Mouse (Mus musculus) hindbrain, embryonic 10.5 days (tissue): ENCODE measurements at regions not wholly inside any gene's neighbourhood (a gene's known extent, or its start where the extent isn't known, plus 50 kb on each side); places are given as distances from the start of the nearest gene placed in this dataset.

ENCODE experiments used
- DNase-seq: peaks from one replicate; pipeline ENCODE4 v3.0.0-alpha.2; 2017; ENCODE audit warnings: low spot score
- H3K27ac ChIP-seq: fragments of 300-500 bp; sonication (generic); 2 replicates; pipeline ENCODE4 v1.5.1; 2016; ENCODE audit warnings: mild to moderate bottlenecking, moderate library complexity
- H3K27me3 ChIP-seq: fragments of 300-500 bp; sonication (generic); 2 replicates; pipeline ENCODE4 v1.6.1; 2016; ENCODE audit warnings: mild to moderate bottlenecking; ENCODE audit not compliant: poor library complexity, insufficient read depth, severe bottlenecking
- H3K36me3 ChIP-seq: fragments of 300-500 bp; sonication (generic); 2 replicates; pipeline ENCODE4 v1.6.1; 2016; ENCODE audit warnings: mild to moderate bottlenecking, moderate library complexity
- H3K4me1 ChIP-seq: fragments of 300-500 bp; sonication (generic); replicated peaks from 2 replicates; pipeline ENCODE4 v1.6.1; 2016; ENCODE audit warnings: mild to moderate bottlenecking
- H3K4me3 ChIP-seq: fragments of 300-500 bp; sonication (generic); 2 replicates; pipeline ENCODE4 v1.5.1; 2016; ENCODE audit warnings: mild to moderate bottlenecking, moderate library complexity
- H3K9me3 ChIP-seq: fragments of 300-500 bp; sonication (generic); 2 replicates; pipeline ENCODE4 v1.6.1; 2016; ENCODE audit warnings: mild to moderate bottlenecking, moderate library complexity
- WGBS: fragments of 180-500 bp; shearing (Covaris S2); methylation state at CpG from one replicate; pipeline ENCODE4 v1.1.7; 2016; 5-methylcytosine and 5-hydroxymethylcytosine counted together

- 77% methylated on average over 4 of the region's 4 CpGs for WGBS
- Histone ChIP-seq H3K36me3 (no peaks in the 10 kb centered on the region), H3K27ac (no peak overlapping the region), H3K4me1 (no peaks in the 10 kb centered on the region), H3K4me3 (no peak overlapping the region), H3K9me3 (peaks cover 21% of the 10 kb centered on the region; the same call in 1 of the 2 replicates), H3K27me3 (no peaks in the 10 kb centered on the region)
- no peak for DNase-seq
Observed at GRCm38 (mm10) chr3:4744003-4744402, 1006.6 kb upstream of the Gm8797 start.

- Histone ChIP-seq H3K36me3 (no peaks in the 10 kb centered on the region), H3K9me3 (peaks cover 21% of the 10 kb centered on the region; the same call in 1 of the 2 replicates), H3K27me3 (no peaks in the 10 kb centered on the region), H3K27ac (no peak overlapping the region), H3K4me1 (no peaks in the 10 kb centered on the region), H3K4me3 (no peak overlapping the region)
- 83% methylated on average over 6 of the region's 6 CpGs for WGBS
- no peak for DNase-seq
Observed at GRCm38 (mm10) chr3:4744611-4745010, 1006.0 kb upstream of the Gm8797 start.

- WGBS, result 95% methylated on average over 2 of the region's 2 CpGs
- no peak overlapping the region for H3K4me3 ChIP-seq
- no peaks in the 10 kb centered on the region for H3K4me1 ChIP-seq
- DNase-seq, result no peak
- peaks cover 7% of the 10 kb centered on the region; the same call in 1 of the 2 replicates for H3K9me3 ChIP-seq
- H3K27me3 ChIP-seq, result no peaks in the 10 kb centered on the region
- no peak overlapping the region for H3K27ac ChIP-seq
- no peaks in the 10 kb centered on the region for H3K36me3 ChIP-seq
Observed at GRCm38 (mm10) chr3:4756099-4756498, 994.5 kb upstream of the Gm8797 start.

- no peaks in the 10 kb centered on the region for H3K27me3 ChIP-seq
- no peaks in the 10 kb centered on the region for H3K4me1 ChIP-seq
- H3K27ac ChIP-seq, result no peak overlapping the region
- no peak for DNase-seq
- H3K9me3 ChIP-seq, result peaks cover 12% of the 10 kb centered on the region; the same call in 1 of the 2 replicates
- no peaks in the 10 kb centered on the region for H3K36me3 ChIP-seq
- H3K4me3 ChIP-seq, result no peak overlapping the region
- 90% methylated on average over 1 of the region's 1 CpGs for WGBS
Observed at GRCm38 (mm10) chr3:4757113-4757512, 993.5 kb upstream of the Gm8797 start.

- 90% methylated on average over 2 of the region's 2 CpGs for WGBS
- H3K27me3 ChIP-seq, result no peaks in the 10 kb centered on the region
- no peaks in the 10 kb centered on the region for H3K36me3 ChIP-seq
- H3K27ac ChIP-seq, result no peak overlapping the region
- H3K4me3 ChIP-seq, result no peak overlapping the region
- no peaks in the 10 kb centered on the region for H3K4me1 ChIP-seq
- DNase-seq, result no peak
- peaks cover 18% of the 10 kb centered on the region for H3K9me3 ChIP-seq
Observed at GRCm38 (mm10) chr3:4763076-4763475, 987.5 kb upstream of the Gm8797 start.

GRCm38 (mm10) chr3:4776632-4777031 lies 974.0 kb upstream of the Gm8797 start:
- no peak for DNase-seq
- Histone ChIP-seq H3K27me3 (no peaks in the 10 kb centered on the region), H3K4me1 (no peaks in the 10 kb centered on the region), H3K27ac (no peak overlapping the region), H3K36me3 (no peaks in the 10 kb centered on the region), H3K9me3 (no peaks in the 10 kb centered on the region), H3K4me3 (no peak overlapping the region)

- Histone ChIP-seq H3K4me3 (no peak overlapping the region), H3K9me3 (no peaks in the 10 kb centered on the region), H3K36me3 (no peaks in the 10 kb centered on the region), H3K27ac (no peak overlapping the region), H3K27me3 (no peaks in the 10 kb centered on the region), H3K4me1 (no peaks in the 10 kb centered on the region)
- no peak for DNase-seq
- 77% methylated on average over 1 of the region's 1 CpGs for WGBS
Observed at GRCm38 (mm10) chr3:4785160-4785559, 965.4 kb upstream of the Gm8797 start.

GRCm38 (mm10) chr3:4793141-4793540 lies 957.5 kb upstream of the Gm8797 start:
- Histone ChIP-seq H3K27ac (no peak overlapping the region), H3K9me3 (no peaks in the 10 kb centered on the region), H3K36me3 (no peaks in the 10 kb centered on the region), H3K4me1 (peaks cover 8% of the 10 kb centered on the region), H3K4me3 (no peak overlapping the region), H3K27me3 (no peaks in the 10 kb centered on the region)
- WGBS, result 89% methylated on average over 2 of the region's 2 CpGs
- no peak for DNase-seq

- 55% methylated on average over 6 of the region's 6 CpGs for WGBS
- peaks cover 8% of the 10 kb centered on the region for H3K4me1 ChIP-seq
- no peak overlapping the region for H3K4me3 ChIP-seq
- H3K27ac ChIP-seq, result no peak overlapping the region; the same call in 1 of the 2 replicates
- H3K27me3 ChIP-seq, result no peaks in the 10 kb centered on the region
- H3K9me3 ChIP-seq, result no peaks in the 10 kb centered on the region
- H3K36me3 ChIP-seq, result no peaks in the 10 kb centered on the region
- no peak for DNase-seq
Observed at GRCm38 (mm10) chr3:4796041-4796908, 954.3 kb upstream of the Gm8797 start.

GRCm38 (mm10) chr3:4796909-4797566 lies 953.6 kb upstream of the Gm8797 start:
- H3K9me3 ChIP-seq, result no peaks in the 10 kb centered on the region
- no peaks in the 10 kb centered on the region for H3K36me3 ChIP-seq
- H3K4me1 ChIP-seq, result peaks cover 8% of the 10 kb centered on the region
- no peak for DNase-seq
- WGBS, result 81% methylated on average over 8 of the region's 8 CpGs
- no peak overlapping the region for H3K27ac ChIP-seq
- no peaks in the 10 kb centered on the region for H3K27me3 ChIP-seq
- H3K4me3 ChIP-seq, result no peak overlapping the region

GRCm38 (mm10) chr3:4797567-4797940 lies 953.1 kb upstream of the Gm8797 start:
- Histone ChIP-seq H3K4me3 (no peak overlapping the region), H3K36me3 (no peaks in the 10 kb centered on the region), H3K4me1 (peaks cover 8% of the 10 kb centered on the region), H3K27ac (no peak overlapping the region), H3K27me3 (no peaks in the 10 kb centered on the region), H3K9me3 (no peaks in the 10 kb centered on the region)
- DNase-seq, result no peak
- WGBS, result 82% methylated on average over 6 of the region's 6 CpGs

GRCm38 (mm10) chr3:4798366-4798765 lies 952.2 kb upstream of the Gm8797 start:
- H3K27ac ChIP-seq, result no peak overlapping the region
- H3K9me3 ChIP-seq, result no peaks in the 10 kb centered on the region
- H3K4me1 ChIP-seq, result peaks cover 8% of the 10 kb centered on the region
- no peak for DNase-seq
- no peaks in the 10 kb centered on the region for H3K27me3 ChIP-seq
- 72% methylated on average over 3 of the region's 3 CpGs for WGBS
- H3K36me3 ChIP-seq, result no peaks in the 10 kb centered on the region
- H3K4me3 ChIP-seq, result no peak overlapping the region

- H3K27me3 ChIP-seq, result no peaks in the 10 kb centered on the region
- no peaks in the 10 kb centered on the region for H3K4me1 ChIP-seq
- H3K4me3 ChIP-seq, result no peak overlapping the region
- no peak for DNase-seq
- WGBS, result 80% methylated on average over 1 of the region's 1 CpGs
- H3K27ac ChIP-seq, result no peak overlapping the region
- no peaks in the 10 kb centered on the region for H3K36me3 ChIP-seq
- H3K9me3 ChIP-seq, result no peaks in the 10 kb centered on the region
Observed at GRCm38 (mm10) chr3:4834459-4834858, 916.1 kb upstream of the Gm8797 start.
